Mouse (Mus musculus) lung, postnatal 36 days (tissue): ENCODE measurements around the gene Olfr1448.
"Not testable (repeated sequence)": the region's sequence is repeated elsewhere in the genome, so short reads cannot be mapped to it uniquely, and the experiment has no call there.

ENCODE experiments used
- DNase-seq: peaks from one replicate; pipeline ENCODE4 v3.0.0; 2022; ENCODE audit warnings: mixed read lengths

Gene Olfr1448

DNA sequence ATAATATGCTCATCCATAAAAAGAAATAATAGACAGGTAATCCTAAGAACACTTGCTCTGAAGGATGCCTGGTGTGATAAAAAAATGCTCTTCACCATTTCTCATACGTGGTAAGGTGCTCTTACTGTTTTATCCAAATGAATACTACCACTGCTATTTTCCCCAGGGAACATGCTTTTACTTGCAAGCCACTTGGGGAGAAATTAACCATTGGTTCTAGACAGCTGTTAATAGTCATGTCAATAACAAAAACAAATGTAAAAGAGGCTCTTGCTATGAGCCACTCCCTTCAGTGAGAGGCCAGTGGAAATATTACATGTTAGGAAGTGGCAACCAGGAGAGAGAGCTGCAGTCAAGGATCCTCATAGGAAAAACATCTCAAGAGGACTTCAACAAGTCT lies at the start of gene Olfr1448:
Gene Olfr1448 (minus strand): TSS at position 101 of the 400 bp plus-strand sequence.
- no peak for DNase-seq

DNA sequence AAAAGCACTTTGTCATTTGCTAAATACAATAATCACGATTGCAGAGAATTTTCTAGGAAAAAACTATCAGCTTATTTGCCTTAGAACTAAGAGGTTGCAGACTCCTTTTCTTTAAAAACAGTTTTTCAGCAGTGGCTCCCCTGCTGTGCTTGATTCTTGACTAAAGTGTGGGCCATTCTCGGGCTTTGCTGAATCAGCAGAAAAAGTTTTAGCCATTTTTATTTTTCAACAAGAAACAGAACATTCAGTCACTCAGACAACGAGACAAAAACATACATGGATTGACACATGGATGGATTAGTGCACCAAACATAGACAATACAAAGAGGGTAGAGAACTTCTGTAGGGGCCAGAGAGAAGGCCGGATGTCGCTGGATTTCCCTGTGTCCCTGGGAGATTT lies 45.9 kb upstream of the Olfr1448 start:
- not testable (repeated sequence) for DNase-seq

DNA sequence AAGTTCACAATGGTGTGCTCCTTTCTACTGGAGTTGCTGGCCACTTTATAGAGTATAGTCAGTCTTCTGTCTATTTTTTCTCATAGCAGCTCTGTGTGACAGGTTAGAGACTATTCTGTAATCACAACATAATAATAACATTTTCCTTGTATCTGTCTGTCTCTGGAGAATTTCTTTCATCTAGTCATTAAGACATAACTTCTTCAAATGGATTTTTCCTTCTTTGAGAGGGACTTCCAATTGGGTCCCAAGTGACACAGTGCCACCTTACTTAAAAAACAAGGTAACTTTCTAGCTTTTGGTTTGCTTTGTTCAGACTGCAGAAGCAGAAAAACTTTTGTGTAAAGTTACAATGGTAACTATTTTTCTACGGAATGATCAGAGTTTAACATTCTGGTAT lies 25.7 kb upstream of the Olfr1448 start, which contains the start of gene Olfr1450:
Gene Olfr1450 (plus strand): TSS at position 301 of the 400 bp plus-strand sequence.
- no peak for DNase-seq

DNA sequence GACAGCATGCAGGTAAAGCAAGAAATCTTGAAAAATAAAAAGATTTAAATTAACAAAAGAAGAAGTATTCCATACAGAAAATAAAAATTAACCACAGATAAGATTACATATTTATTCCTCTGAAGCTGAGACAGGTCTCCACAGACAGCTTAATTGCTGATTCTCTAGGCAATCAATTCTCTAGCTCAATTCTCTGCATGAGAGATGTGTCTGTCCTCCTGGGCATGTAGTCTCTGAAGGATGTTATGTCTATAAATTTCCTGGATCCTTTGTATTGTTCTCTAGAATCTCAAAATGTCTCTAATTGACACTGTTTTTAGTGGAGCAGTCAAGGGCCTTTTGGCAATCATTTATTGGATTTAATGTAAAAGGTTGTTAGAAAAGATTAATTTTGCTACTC lies 6.3 kb upstream of the Olfr1448 start, which contains the start of gene Olfr1449:
Gene Olfr1449 (plus strand): TSS at position 301 of the 400 bp plus-strand sequence.
- no peak for DNase-seq

DNA sequence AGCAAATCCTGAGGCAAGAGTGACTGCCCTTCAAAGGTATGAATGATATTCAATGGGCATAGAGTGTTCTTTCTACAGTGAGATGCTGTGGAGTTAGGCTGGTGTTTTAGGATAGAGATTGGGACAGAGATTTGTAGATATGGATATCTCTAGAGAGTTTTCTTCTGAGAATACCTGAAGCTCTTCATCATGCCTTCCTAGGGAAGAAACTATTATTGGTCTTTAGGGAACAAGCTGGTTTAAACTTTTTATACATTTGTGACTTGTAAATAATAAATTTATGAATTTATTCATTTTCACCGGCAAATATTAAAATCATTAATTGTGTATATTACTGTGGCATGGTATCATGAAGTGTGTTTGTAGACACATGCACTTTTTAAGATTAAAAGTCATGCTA lies 20.6 kb downstream of the Olfr1448 start, which contains the start of gene Olfr1447:
Gene Olfr1447 (minus strand): TSS at position 101 of the 400 bp plus-strand sequence.
- no peak for DNase-seq

DNA sequence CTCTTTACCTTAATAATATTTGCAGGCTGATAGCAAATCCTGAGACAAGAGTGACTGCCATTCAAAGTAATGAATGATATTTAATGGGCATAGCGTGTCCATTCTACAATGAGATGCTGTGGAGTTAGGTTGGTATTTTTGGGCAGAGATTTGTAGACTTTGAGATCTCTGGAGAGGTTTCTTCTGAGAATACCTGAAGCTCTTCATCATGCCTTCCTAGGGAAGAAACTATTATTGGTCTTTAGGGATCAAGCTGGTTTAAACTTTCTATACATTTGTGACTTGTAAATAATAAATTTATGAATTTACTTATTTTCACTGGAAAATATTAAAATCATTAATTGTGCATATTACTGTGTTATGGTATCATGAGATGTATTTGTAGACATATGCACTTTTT lies 30.8 kb downstream of the Olfr1448 start, which contains the start of gene Olfr1446:
Gene Olfr1446 (minus strand): TSS at position 101 of the 400 bp plus-strand sequence.
- DNase-seq = no peak

DNA sequence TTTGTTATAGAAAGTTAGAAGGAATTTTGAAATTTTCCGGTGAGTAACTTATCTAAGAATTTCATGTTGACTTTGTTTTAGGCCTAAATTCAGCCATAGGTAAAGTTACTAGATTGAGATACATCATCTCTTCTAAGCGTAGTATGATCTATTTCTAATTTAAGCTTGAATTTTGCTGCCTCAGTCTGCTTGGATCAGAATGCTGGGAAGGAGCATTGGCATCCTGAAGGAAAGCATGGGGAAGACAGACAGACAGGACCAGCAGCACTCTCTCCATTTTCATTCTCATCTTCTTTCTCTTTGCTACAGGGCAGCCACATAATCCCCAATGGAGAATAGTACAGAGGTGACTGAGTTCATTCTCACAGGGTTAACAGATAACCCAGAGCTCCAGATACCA lies 40.7 kb downstream of the Olfr1448 start, which contains the start of gene Olfr1445:
Gene Olfr1445 (plus strand): TSS at position 301 of the 400 bp plus-strand sequence.
- DNase-seq = no peak
